Mouse (Mus musculus) hindbrain, embryonic 14.5 days (tissue): Measurements from ENCODE around the gene Dennd5b. TPM values are rescaled to one million over a fixed set of nuclear protein-coding genes. Genes with fewer than 3 reads are reported as not detected.

Source experiments
- ATAC-seq: fragments of 200-750 bp; cut with Nextera tagmentation; 2 replicates; pipeline ENCODE4 v1.8.0; 2017; ENCODE audit warnings: moderate number of reproducible peaks, mild to moderate bottlenecking, moderate TSS enrichment, moderate library complexity; ENCODE audit not compliant: low FRiP score
- DNase-seq: peaks from one replicate; pipeline ENCODE4 v3.0.0-alpha.2; 2015; ENCODE audit warnings: low spot score
- H3K27ac ChIP-seq: fragments of 300-500 bp; sonication (generic); 2 replicates; pipeline ENCODE4 v1.5.1; 2014; ENCODE audit warnings: mild to moderate bottlenecking, moderate library complexity
- H3K27me3 ChIP-seq: fragments of 300-500 bp; sonication (generic); 2 replicates; pipeline ENCODE4 v1.6.1; 2014; ENCODE audit warnings: mild to moderate bottlenecking, low read length, mixed read lengths; ENCODE audit not compliant: control insufficient read depth, insufficient read depth
- H3K36me3 ChIP-seq: fragments of 300-500 bp; sonication (generic); replicated peaks from 2 replicates; pipeline ENCODE4 v1.6.1; 2014; ENCODE audit not compliant: control insufficient read depth, insufficient read depth
- H3K4me1 ChIP-seq: fragments of 300-500 bp; sonication (generic); replicated peaks from 2 replicates; pipeline ENCODE4 v1.6.1; 2014; ENCODE audit warnings: antibody characterized with exemption, low read length, mixed read lengths; ENCODE audit not compliant: control insufficient read depth, insufficient read depth
- H3K4me2 ChIP-seq: fragments of 300-500 bp; sonication (generic); replicated peaks from 2 replicates; pipeline ENCODE4 v1.6.1; 2014; ENCODE audit warnings: mild to moderate bottlenecking, moderate library complexity
- H3K4me3 ChIP-seq: fragments of 300-500 bp; sonication (generic); replicated peaks from 2 replicates; pipeline ENCODE4 v1.5.1; 2014; ENCODE audit warnings: mild to moderate bottlenecking, low read length
- H3K9ac ChIP-seq: fragments of 300-500 bp; sonication (generic); 2 replicates; pipeline ENCODE4 v1.6.1; 2014
- H3K9me3 ChIP-seq: fragments of 300-500 bp; sonication (generic); 2 replicates; pipeline ENCODE4 v1.6.1; 2016; ENCODE audit warnings: low read length; ENCODE audit not compliant: control insufficient read depth
- WGBS: fragments of 180-500 bp; shearing (Covaris S2); extraction: QIAGEN DNeasy Blood & Tissue Kit; methylation state at CpG from one replicate; pipeline ENCODE4 v1.1.7; 2014; 5-methylcytosine and 5-hydroxymethylcytosine counted together
- polyA plus RNA-seq: library from polyadenylated mRNA; unstranded; fragments of >200 nt; fragmentation: Nextera tagmentation; extraction: Ambion mirVana; gene quantifications from 2 replicates; pipeline ENCODE4 v1.2.1, GENCODE M21; 2014

Dennd5b gene
- polyA plus RNA-seq, 1 experiment from 2014 or later = 21.1 TPM

GRCm38 (mm10) chr6:149094555-149094954 lies 6.9 kb downstream of the Dennd5b start:
- Histone ChIP-seq H3K9ac (no peak overlapping the region), H3K4me2 (no peak overlapping the region), H3K27me3 (no peaks in the 10 kb centered on the region), H3K9me3 (no peaks in the 10 kb centered on the region), H3K36me3 (no peaks in the 10 kb centered on the region), H3K4me1 (peaks cover 5% of the 10 kb centered on the region), H3K27ac (no peak overlapping the region), H3K4me3 (no peak overlapping the region)
- no peak for ATAC-seq
- 81% methylated on average over 1 of the region's 1 CpGs for WGBS
- DNase-seq = no peak

- ATAC-seq (no peak), DNase-seq (no peak)
- Histone ChIP-seq H3K9me3 (no peaks in the 10 kb centered on the region), H3K4me2 (no peak overlapping the region), H3K27me3 (no peaks in the 10 kb centered on the region), H3K4me1 (no peaks in the 10 kb centered on the region), H3K9ac (no peak overlapping the region), H3K4me3 (no peak overlapping the region), H3K27ac (no peak overlapping the region), H3K36me3 (no peaks in the 10 kb centered on the region)
- 73% methylated on average over 5 of the region's 5 CpGs for WGBS
Observed at GRCm38 (mm10) chr6:149093465-149093864, 8.0 kb downstream of the Dennd5b start.

- ATAC-seq (no peak), DNase-seq (no peak)
- Histone ChIP-seq H3K27ac (no peak overlapping the region), H3K4me2 (no peak overlapping the region), H3K27me3 (no peaks in the 10 kb centered on the region), H3K36me3 (no peaks in the 10 kb centered on the region), H3K9ac (no peak overlapping the region), H3K4me3 (no peak overlapping the region), H3K4me1 (no peaks in the 10 kb centered on the region), H3K9me3 (no peaks in the 10 kb centered on the region)
- WGBS = 95% methylated on average over 6 of the region's 6 CpGs
Observed at GRCm38 (mm10) chr6:149092406-149092805, 9.1 kb downstream of the Dennd5b start.

GRCm38 (mm10) chr6:149077136-149077808 lies 24.2 kb downstream of the Dennd5b start:
- H3K4me2 ChIP-seq = no peak overlapping the region
- no peak for DNase-seq
- no peak for ATAC-seq

GRCm38 (mm10) chr6:149073854-149074253 lies 27.6 kb downstream of the Dennd5b start:
- H3K4me2 ChIP-seq = no peak overlapping the region
- peaks cover 11% of the 10 kb centered on the region for H3K36me3 ChIP-seq
- H3K27me3 ChIP-seq = no peaks in the 10 kb centered on the region
- DNase-seq = no peak
- H3K4me3 ChIP-seq = no peak overlapping the region
- ATAC-seq = no peak
- H3K9me3 ChIP-seq = no peaks in the 10 kb centered on the region
- no peaks in the 10 kb centered on the region for H3K4me1 ChIP-seq
- H3K27ac ChIP-seq = no peak overlapping the region
- H3K9ac ChIP-seq = no peak overlapping the region
- 94% methylated on average over 4 of the region's 4 CpGs for WGBS

More at GRCm38 (mm10) chr6:149077136-149077808, 24.2 kb downstream of the Dennd5b start:
- H3K4me3 ChIP-seq = no peak overlapping the region
- H3K9ac ChIP-seq = no peak overlapping the region
- no peaks in the 10 kb centered on the region for H3K27me3 ChIP-seq
- H3K36me3 ChIP-seq = peaks cover 11% of the 10 kb centered on the region
- no peaks in the 10 kb centered on the region for H3K4me1 ChIP-seq
- H3K27ac ChIP-seq = no peak overlapping the region
- H3K9me3 ChIP-seq = no peaks in the 10 kb centered on the region
- 92% methylated on average over 1 of the region's 1 CpGs for WGBS

- H3K4me2 ChIP-seq = no peak overlapping the region
- no peak for ATAC-seq
- H3K27ac ChIP-seq = no peak overlapping the region
- peak; percentile 55 for DNase-seq
- H3K27me3 ChIP-seq = no peaks in the 10 kb centered on the region
- no peak overlapping the region for H3K9ac ChIP-seq
- no peaks in the 10 kb centered on the region for H3K4me1 ChIP-seq
- H3K36me3 ChIP-seq = peaks cover 17% of the 10 kb centered on the region
- no peaks in the 10 kb centered on the region for H3K9me3 ChIP-seq
- WGBS = 79% methylated on average over 3 of the region's 3 CpGs
- no peak overlapping the region for H3K4me3 ChIP-seq
Observed at GRCm38 (mm10) chr6:149072873-149073272, 28.6 kb downstream of the Dennd5b start.

- H3K27me3 ChIP-seq = no peaks in the 10 kb centered on the region
- H3K36me3 ChIP-seq = peaks cover 19% of the 10 kb centered on the region
- H3K27ac ChIP-seq = no peak overlapping the region
- H3K4me2 ChIP-seq = no peak overlapping the region
- H3K9ac ChIP-seq = no peak overlapping the region
- no peak for ATAC-seq
- 80% methylated on average over 4 of the region's 4 CpGs for WGBS
- H3K4me1 ChIP-seq = no peaks in the 10 kb centered on the region
- no peak for DNase-seq
- no peaks in the 10 kb centered on the region for H3K9me3 ChIP-seq
- no peak overlapping the region for H3K4me3 ChIP-seq
Observed at GRCm38 (mm10) chr6:149070592-149071124, 30.8 kb downstream of the Dennd5b start.

GRCm38 (mm10) chr6:149063382-149063781 lies 38.1 kb downstream of the Dennd5b start:
- Histone ChIP-seq H3K9me3 (no peaks in the 10 kb centered on the region), H3K27ac (no peak overlapping the region), H3K36me3 (peaks cover 15% of the 10 kb centered on the region), H3K4me3 (no peak overlapping the region), H3K4me2 (no peak overlapping the region), H3K27me3 (no peaks in the 10 kb centered on the region), H3K9ac (no peak overlapping the region), H3K4me1 (no peaks in the 10 kb centered on the region)
- no peak for ATAC-seq
- DNase-seq = no peak

GRCm38 (mm10) chr6:149060670-149061387 lies 40.7 kb downstream of the Dennd5b start:
- no peaks in the 10 kb centered on the region for H3K27me3 ChIP-seq
- no peaks in the 10 kb centered on the region for H3K36me3 ChIP-seq
- no peak overlapping the region for H3K4me3 ChIP-seq
- H3K9me3 ChIP-seq = no peaks in the 10 kb centered on the region
- H3K27ac ChIP-seq = no peak overlapping the region
- ATAC-seq (no peak), DNase-seq (no peak)
- 88% methylated on average over 5 of the region's 5 CpGs for WGBS
- H3K4me2 ChIP-seq = no peak overlapping the region
- H3K4me1 ChIP-seq = no peaks in the 10 kb centered on the region
- no peak overlapping the region for H3K9ac ChIP-seq
